Mouse (Mus musculus) heart, adult 2 months (tissue): ENCODE measurements around the gene Apol7a. TPM values are rescaled to one million over a fixed set of nuclear protein-coding genes. Genes with fewer than 3 reads are reported as not detected.

Experiments used
- DNase-seq, 2 experiments: peaks; one replicate each; pipeline ENCODE4 v3.0.0; 2021
- H3K27ac ChIP-seq: fragments of 200-600 bp; 2 replicates; pipeline ENCODE4 v1.8.1; 2022
- H3K27me3 ChIP-seq: fragments of 200-500 bp; 2 replicates; pipeline ENCODE4 v1.6.1; 2012; ENCODE audit warnings: mild to moderate bottlenecking, low read length, inconsistent platforms, mixed read lengths; ENCODE audit not compliant: control insufficient read depth, insufficient read depth
- H3K36me3 ChIP-seq: fragments of 200-500 bp; 2 replicates; pipeline ENCODE4 v1.6.1; 2012; ENCODE audit warnings: low read length, inconsistent platforms; ENCODE audit not compliant: control insufficient read depth, insufficient read depth
- H3K4me1 ChIP-seq: fragments of 200-500 bp; 2 replicates; pipeline ENCODE4 v1.6.1; 2011; ENCODE audit warnings: low read length; ENCODE audit not compliant: control insufficient read depth, insufficient read depth
- H3K4me3 ChIP-seq: fragments of 200-600 bp; 2 replicates; pipeline ENCODE4 v1.8.1; 2022
- H3K79me2 ChIP-seq: fragments of 200-500 bp; replicated peaks from 2 replicates; pipeline ENCODE4 v1.6.1; 2012; ENCODE audit warnings: mild to moderate bottlenecking, inconsistent platforms, low read length, moderate library complexity, mixed read lengths; ENCODE audit not compliant: control insufficient read depth, insufficient read depth
- H3K9ac ChIP-seq: fragments of 200-500 bp; 2 replicates; pipeline ENCODE4 v1.6.1; 2012; ENCODE audit warnings: low read depth, mild to moderate bottlenecking, control low read depth, inconsistent platforms, low read length, mixed read lengths
- CTCF ChIP-seq: fragments of 200-600 bp; IDR thresholded peaks from 2 replicates; pipeline ENCODE4 v1.8.1; 2022; ENCODE audit warnings: antibody characterized with exemption, mild to moderate bottlenecking, moderate library complexity
- EP300 ChIP-seq: fragments of 200-500 bp; IDR thresholded peaks from 2 replicates; pipeline ENCODE4 v1.6.1; 2011; ENCODE audit warnings: low read depth, low read length, control low read depth; ENCODE audit not compliant: insufficient read depth
- POLR2A ChIP-seq: fragments of 200-500 bp; IDR thresholded peaks from 2 replicates; pipeline ENCODE4 v1.6.1; 2011; ENCODE audit warnings: mild to moderate bottlenecking, low read depth, low read length, control low read depth; ENCODE audit not compliant: insufficient read depth
- WGBS: fragments of 180-500 bp; shearing (Covaris S2); methylation state at CpG from one replicate; pipeline ENCODE4 v1.1.7; 2018; 5-methylcytosine and 5-hydroxymethylcytosine counted together
- intact Hi-C: fragments of 180-260 bp; cut with DNase I; formaldehyde crosslinking; loops from one replicate; pipeline ENCODE4 v1.15.1; 2025
- polyA plus RNA-seq: library from polyadenylated mRNA; depleted of rRNA; stranded (reverse); fragments of >200 nt; gene quantifications from 2 replicates; pipeline ENCODE4 v1.2.3, GENCODE M21; 2012
- total RNA-seq, 2 experiments: library from RNA; stranded (reverse); gene quantifications; 2 replicates each; pipeline ENCODE4 v1.2.3; 2021

Apol7a gene
- total and polyA plus RNA-seq, 3 experiments, result 0.13 to 0.29 TPM; not detected in 1

DNA sequence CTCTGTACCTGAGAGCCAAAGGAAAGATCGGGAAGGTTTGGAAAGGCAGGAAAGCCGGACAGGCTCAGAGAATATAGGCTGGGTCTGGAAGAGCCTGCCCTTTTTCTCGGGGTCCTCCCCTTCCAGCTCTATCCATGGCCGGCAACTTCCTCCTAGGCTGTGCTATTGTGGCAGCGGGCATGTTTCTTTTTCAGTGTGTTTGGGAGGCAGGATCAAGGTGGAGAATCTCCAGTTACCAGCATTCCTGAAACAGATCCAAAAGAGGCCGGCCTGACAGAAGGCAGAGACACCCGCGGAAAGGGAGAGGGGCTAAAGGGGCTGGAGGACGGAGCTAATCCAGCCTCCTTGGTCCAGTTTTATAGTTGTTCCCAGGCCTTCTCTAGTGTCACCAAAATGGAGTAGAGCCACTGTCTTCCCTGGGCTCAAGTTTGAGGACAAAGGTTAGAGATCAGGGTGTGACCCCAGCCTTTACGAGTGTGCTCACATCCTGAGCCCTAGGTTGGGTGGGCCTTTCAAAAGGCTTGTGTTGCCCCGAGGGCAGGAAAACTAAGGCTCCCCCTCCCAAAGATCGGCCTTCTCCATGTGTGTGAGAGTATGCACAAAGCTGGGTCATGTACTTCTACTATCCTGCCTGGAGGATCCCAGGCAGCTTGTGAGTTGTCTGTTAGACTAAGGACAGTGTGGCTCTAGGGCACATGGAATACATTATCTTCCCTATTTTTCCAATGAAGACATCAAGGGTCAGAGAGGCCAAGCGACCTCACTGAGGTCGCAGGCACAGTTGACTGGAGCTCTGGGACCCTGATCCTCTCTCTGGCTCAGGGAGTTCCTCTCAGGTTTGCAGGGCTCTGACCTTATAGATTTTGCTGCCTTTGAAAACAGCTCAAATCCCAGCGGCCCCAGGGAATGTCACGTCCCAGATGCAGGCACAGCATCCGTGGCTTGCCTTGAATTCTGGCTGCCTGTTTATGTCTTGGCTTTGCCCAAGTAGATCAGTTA is 54.5 kb downstream of the Apol7a start:
- H3K4me3 ChIP-seq, result peak overlapping the region; percentile 48
- no peak for DNase-seq
- H3K36me3 ChIP-seq, result no peaks in the 10 kb centered on the region; the same call in 1 of the 2 replicates
- H3K9ac ChIP-seq, result peak overlapping the region; percentile 31
- 36% methylated on average over 17 of the region's 17 CpGs for WGBS
- H3K27me3 ChIP-seq, result no peaks in the 10 kb centered on the region
- TF ChIP-seq POLR2A (no peak), CTCF (no peak), EP300 (no peak)
- peak overlapping the region; percentile 81 for H3K27ac ChIP-seq
- peaks cover 13% of the 10 kb centered on the region for H3K4me1 ChIP-seq
- H3K79me2 ChIP-seq, result no peaks in the 10 kb centered on the region
- intact Hi-C loops, result no loop called here

DNA sequence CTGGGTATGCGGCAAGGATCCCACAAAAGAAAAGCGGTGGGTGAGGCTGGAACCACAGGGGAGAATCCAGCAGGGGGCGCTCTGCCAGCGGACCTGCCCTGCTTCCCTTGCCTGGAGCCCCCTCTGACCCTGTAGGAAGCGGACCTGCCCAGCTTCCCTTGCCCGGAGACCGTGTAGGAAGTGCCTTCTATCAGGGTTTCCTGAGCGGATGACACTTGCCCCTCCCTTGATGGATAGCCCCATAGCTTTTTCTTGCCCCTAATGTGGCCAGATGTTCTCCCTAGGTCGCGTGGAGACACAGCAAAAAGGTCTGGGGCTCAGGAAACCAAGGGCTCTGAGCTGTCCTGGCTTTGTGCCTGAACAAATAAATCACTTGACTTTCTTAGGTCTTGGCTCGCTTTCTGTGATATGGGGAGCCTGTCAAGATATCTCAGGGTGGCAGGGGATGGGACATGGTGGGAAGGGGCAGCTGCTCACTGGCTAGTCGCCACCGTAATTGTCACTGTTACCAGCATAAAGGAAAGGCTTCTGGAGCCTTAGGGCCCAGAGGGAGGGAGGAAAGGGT is 55.3 kb downstream of the Apol7a start:
- intact Hi-C loops, result loop anchor here (1.0 kb wide), 1 partner anchor 15 kb away; no protein-coding TSS in a partner anchor
- no peaks in the 10 kb centered on the region for H3K79me2 ChIP-seq
- H3K4me1 ChIP-seq, result peaks cover 13% of the 10 kb centered on the region
- H3K36me3 ChIP-seq, result no peaks in the 10 kb centered on the region
- no peaks in the 10 kb centered on the region for H3K27me3 ChIP-seq
- peak overlapping the region; percentile 54 for H3K9ac ChIP-seq
- H3K27ac ChIP-seq, result peak overlapping the region; percentile 81
- 4% methylated on average over 13 of the region's 13 CpGs for WGBS
- TF ChIP-seq EP300, result 0 out of 2 replicates have a peak, but pooled peaks have one; percentile 24
- TF ChIP-seq POLR2A, result no peak; the same call in 1 of the 2 replicates
- peak; percentile 97; the same call in 1 of the 2 replicates for TF ChIP-seq CTCF
- peak overlapping the region; percentile 48 for H3K4me3 ChIP-seq
- DNase-seq, result peak; percentile 86 to 89

DNA sequence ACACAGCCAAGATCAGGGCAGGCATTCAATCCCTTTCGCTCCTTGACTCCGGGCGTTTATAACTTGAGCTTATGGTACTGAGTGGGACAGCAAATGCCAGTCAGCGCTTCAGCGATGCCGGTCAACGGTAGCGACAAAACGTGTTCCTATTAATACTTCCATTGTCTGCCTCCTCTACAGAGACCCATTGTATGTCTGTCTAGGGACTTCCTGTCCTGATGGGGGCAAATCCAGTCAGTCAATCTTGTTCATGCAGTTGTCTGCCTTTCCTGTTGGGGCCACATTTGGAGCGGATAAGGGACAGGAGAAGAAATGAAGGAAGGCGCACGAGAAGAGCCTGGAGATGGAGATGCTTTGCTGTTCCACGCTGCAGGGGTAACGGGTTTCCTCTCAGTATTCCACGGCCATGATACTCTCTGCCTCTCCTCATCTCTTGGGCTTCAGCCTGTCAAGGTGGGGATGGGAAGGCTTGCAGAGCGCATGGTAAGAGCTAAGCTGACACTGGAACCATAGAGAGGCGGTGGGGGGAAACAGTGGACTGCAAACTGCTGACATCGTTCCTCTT is 55.9 kb downstream of the Apol7a start:
- WGBS, result 11% methylated on average over 18 of the region's 18 CpGs
- Histone ChIP-seq H3K79me2 (no peaks in the 10 kb centered on the region), H3K4me1 (peaks cover 13% of the 10 kb centered on the region), H3K4me3 (peak overlapping the region; percentile 48), H3K9ac (peak overlapping the region; percentile 54), H3K27ac (peak overlapping the region; percentile 81), H3K27me3 (no peaks in the 10 kb centered on the region), H3K36me3 (no peaks in the 10 kb centered on the region)
- intact Hi-C loops, result loop anchor here (1.0 kb wide), 1 partner anchor 15 kb away; no protein-coding TSS in a partner anchor
- no peak for DNase-seq
- TF ChIP-seq EP300 (0 out of 2 replicates have a peak, but pooled peaks have one; percentile 9), CTCF (no peak)

DNA sequence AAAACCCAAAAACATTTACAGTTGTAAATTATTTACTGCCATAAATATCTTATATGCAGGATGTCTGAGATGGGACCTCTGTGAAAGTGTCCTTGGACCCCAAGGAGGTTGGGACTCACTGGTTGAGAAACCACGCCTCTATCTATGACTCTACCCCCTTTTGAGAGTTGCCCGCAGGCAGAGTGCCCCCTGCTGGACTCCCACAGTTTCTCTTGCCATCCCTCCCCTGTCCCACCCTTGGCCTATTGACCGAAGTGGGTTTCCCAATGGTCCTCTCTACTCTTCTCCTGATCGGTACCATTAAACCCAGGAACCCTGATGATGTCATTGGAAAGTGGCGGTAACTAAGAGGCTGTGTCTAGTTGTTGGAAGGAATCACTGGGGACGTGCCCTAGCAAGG is 56.9 kb downstream of the Apol7a start:
- TF ChIP-seq POLR2A (no peak), CTCF (peak; percentile 49)
- Histone ChIP-seq H3K4me3 (no peak overlapping the region), H3K27ac (no peak overlapping the region), H3K79me2 (no peaks in the 10 kb centered on the region), H3K36me3 (no peaks in the 10 kb centered on the region), H3K4me1 (peaks cover 9% of the 10 kb centered on the region), H3K27me3 (no peaks in the 10 kb centered on the region), H3K9ac (no peak overlapping the region)
- intact Hi-C loops, result no loop called here
- DNase-seq, result no peak
- WGBS, result 88% methylated on average over 6 of the region's 6 CpGs

DNA sequence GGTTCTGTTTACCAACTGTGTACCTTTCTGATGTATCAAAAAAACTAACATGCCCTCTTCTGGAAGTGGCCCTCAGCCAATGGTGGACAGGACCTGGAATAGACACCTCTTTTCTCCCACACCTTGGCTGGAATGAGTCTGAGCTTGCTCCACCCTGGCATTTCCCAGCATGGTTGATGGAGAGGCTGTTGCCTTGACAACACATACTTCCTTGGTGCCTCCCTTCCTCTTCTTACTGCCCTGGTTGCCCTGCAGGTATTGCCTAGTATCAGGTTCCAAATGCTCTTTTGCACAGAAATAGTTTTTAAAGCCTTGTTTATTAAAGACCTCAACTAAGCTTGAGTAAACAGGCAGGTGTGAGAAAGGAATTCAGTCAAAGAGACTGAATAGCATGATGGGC is 58.3 kb downstream of the Apol7a start:
- Histone ChIP-seq H3K4me3 (no peak overlapping the region), H3K36me3 (no peaks in the 10 kb centered on the region), H3K4me1 (peaks cover 17% of the 10 kb centered on the region), H3K27me3 (no peaks in the 10 kb centered on the region), H3K79me2 (no peaks in the 10 kb centered on the region), H3K9ac (no peak overlapping the region), H3K27ac (no peak overlapping the region)
- DNase-seq, result no peak
- TF ChIP-seq EP300 (no peak), POLR2A (no peak), CTCF (no peak)
- intact Hi-C loops, result no loop called here
